Mouse (Mus musculus): ENCODE results near the gene Tcap.

DNA sequence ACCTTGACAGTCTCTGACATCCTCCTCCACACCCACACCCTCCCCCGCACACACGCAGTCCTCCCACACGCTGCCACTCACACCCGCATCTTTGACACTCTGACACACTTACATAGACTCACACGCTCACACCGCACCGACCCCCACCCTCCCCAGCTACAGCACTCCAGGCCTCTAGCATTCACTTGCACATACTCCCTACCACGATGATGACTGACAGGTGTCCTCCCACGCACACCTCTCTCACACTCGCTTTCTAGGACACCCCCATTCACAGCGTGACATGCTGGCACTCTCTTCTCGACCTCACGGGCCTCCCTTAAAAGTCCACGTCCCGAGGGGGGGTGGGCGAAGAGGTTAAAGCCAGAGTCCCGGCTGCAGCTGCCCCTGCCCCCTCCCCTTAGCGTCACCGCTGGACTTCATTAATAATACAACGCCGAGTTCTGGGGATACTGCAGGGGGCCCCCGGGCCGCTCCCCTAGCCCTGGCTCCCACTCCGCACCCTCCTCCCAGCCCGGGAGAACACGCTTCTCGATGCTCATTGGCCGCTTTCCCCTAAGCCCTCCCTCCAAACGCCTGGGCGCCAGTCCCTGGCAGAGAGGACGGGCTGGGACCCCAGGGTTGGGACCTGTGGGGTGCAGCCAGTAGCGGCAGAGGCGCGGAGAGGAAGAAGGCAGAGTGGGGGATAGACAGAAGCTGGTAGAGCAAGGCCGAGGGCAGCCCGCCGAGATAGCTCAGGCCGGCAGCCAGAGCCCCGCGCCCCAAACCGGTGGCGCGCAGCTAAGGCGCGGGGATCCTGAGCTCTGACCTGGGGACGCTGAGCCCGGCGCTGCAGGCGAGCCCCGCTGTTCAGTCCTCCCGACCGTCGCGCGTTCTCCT is 35.3 kb upstream of the Tcap start, which contains the start of gene Ppp1r1b:
- no peak for TF ChIP-seq CTCF (IDR thresholded peaks at IDR 0.05; ENCODE audit: control insufficient read depth, insufficient read depth, low read length)
- TF ChIP-seq POLR2A (IDR thresholded peaks at IDR 0.05; ENCODE audit: borderline replicate concordance, control insufficient read depth, low read depth, low read length) = no peak

Data from bone marrow, adult 2 months (tissue).